Mouse (Mus musculus) neural tube, embryonic 11.5 days (tissue): ENCODE measurements around the gene Rnf5. TPM values are rescaled to one million over a fixed set of nuclear protein-coding genes. Genes with fewer than 3 reads are reported as not detected.
A peak's percentile ranks its signal among the peaks of the same experiment; 100 is the strongest.

ENCODE experiments used
- ATAC-seq: fragments of 200-750 bp; cut with Nextera tagmentation; 2 replicates; pipeline ENCODE4 v1.8.0; 2017; ENCODE audit warnings: moderate number of reproducible peaks, mild to moderate bottlenecking, moderate TSS enrichment, moderate library complexity; ENCODE audit not compliant: insufficient read depth, low FRiP score, low TSS enrichment
- DNase-seq: peaks from one replicate; pipeline ENCODE4 v3.0.0-alpha.2; 2015; ENCODE audit warnings: low spot score
- H3K27ac ChIP-seq: fragments of 300-500 bp; sonication (generic); 2 replicates; pipeline ENCODE4 v1.5.1; 2014; ENCODE audit warnings: low read depth, mild to moderate bottlenecking, low read length
- H3K27me3 ChIP-seq: fragments of 300-500 bp; sonication (generic); 2 replicates; pipeline ENCODE4 v1.6.1; 2014; ENCODE audit warnings: mild to moderate bottlenecking, low read length, mixed read lengths; ENCODE audit not compliant: control insufficient read depth, insufficient read depth
- H3K36me3 ChIP-seq: fragments of 300-500 bp; sonication (generic); 2 replicates; pipeline ENCODE4 v1.6.1; 2014; ENCODE audit warnings: mild to moderate bottlenecking, low read length, moderate library complexity, mixed read lengths; ENCODE audit not compliant: control insufficient read depth, insufficient read depth
- H3K4me1 ChIP-seq: fragments of 300-500 bp; sonication (generic); 2 replicates; pipeline ENCODE4 v1.6.1; 2014; ENCODE audit warnings: low read length, mixed read lengths; ENCODE audit not compliant: control insufficient read depth, insufficient read depth
- H3K4me2 ChIP-seq: fragments of 300-500 bp; sonication (generic); 2 replicates; pipeline ENCODE4 v1.6.1; 2014; ENCODE audit warnings: low read depth, mild to moderate bottlenecking, moderate library complexity
- H3K4me3 ChIP-seq: fragments of 300-500 bp; sonication (generic); 2 replicates; pipeline ENCODE4 v1.5.1; 2014; ENCODE audit warnings: low read depth, low read length
- H3K9ac ChIP-seq: fragments of 300-500 bp; sonication (generic); 2 replicates; pipeline ENCODE4 v1.6.1; 2014; ENCODE audit warnings: mild to moderate bottlenecking, low read length
- H3K9me3 ChIP-seq: fragments of 300-500 bp; sonication (generic); 2 replicates; pipeline ENCODE4 v1.6.1; 2016; ENCODE audit warnings: low read length; ENCODE audit not compliant: control insufficient read depth
- WGBS: fragments of 180-500 bp; shearing (Covaris S2); extraction: QIAGEN DNeasy Blood & Tissue Kit; methylation state at CpG from one replicate; pipeline ENCODE4 v1.1.7; 2014; 5-methylcytosine and 5-hydroxymethylcytosine counted together
- polyA plus RNA-seq: library from polyadenylated mRNA; unstranded; fragments of >200 nt; fragmentation: Nextera tagmentation; extraction: Ambion mirVana; gene quantifications from 2 replicates; pipeline ENCODE4 v1.2.1, GENCODE M21; 2014

Gene Rnf5
- polyA plus RNA-seq, 1 experiment from 2014 or later = 187 TPM

- H3K4me1 ChIP-seq = peaks cover 44% of the 10 kb centered on the region
- DNase-seq = peak; percentile 54
- peaks cover 5% of the 10 kb centered on the region; the same call in 1 of the 2 replicates for H3K36me3 ChIP-seq
- peak overlapping the region; percentile 98 for H3K27ac ChIP-seq
- H3K27me3 ChIP-seq = no peaks in the 10 kb centered on the region
- H3K4me3 ChIP-seq = peak overlapping the region; percentile 98
- no peaks in the 10 kb centered on the region for H3K9me3 ChIP-seq
- 1% methylated on average over 27 of the region's 32 CpGs for WGBS
- peak; percentile 32; the same call in 1 of the 2 replicates for ATAC-seq
- peak overlapping the region; percentile 97 for H3K9ac ChIP-seq
- H3K4me2 ChIP-seq = peak overlapping the region; percentile 97
Observed at GRCm38 (mm10) chr17:34592581-34593549, 10.6 kb downstream of the Rnf5 start.

- peak overlapping the region; percentile 98 for H3K27ac ChIP-seq
- H3K4me1 ChIP-seq = peaks cover 44% of the 10 kb centered on the region
- H3K4me2 ChIP-seq = peak overlapping the region; percentile 97
- H3K9ac ChIP-seq = peak overlapping the region; percentile 97
- peak overlapping the region; percentile 98 for H3K4me3 ChIP-seq
- WGBS = under 1% methylated on average over 17 of the region's 35 CpGs
- H3K9me3 ChIP-seq = no peaks in the 10 kb centered on the region
- peak; percentile 36 for ATAC-seq
- H3K27me3 ChIP-seq = no peaks in the 10 kb centered on the region
- H3K36me3 ChIP-seq = peaks cover 5% of the 10 kb centered on the region; the same call in 1 of the 2 replicates
- DNase-seq = peak; percentile 92
Observed at GRCm38 (mm10) chr17:34591994-34592375, 11.5 kb downstream of the Rnf5 start.

- Histone ChIP-seq H3K9me3 (no peaks in the 10 kb centered on the region), H3K4me2 (peak within 1 kb of the TSS; percentile 97), H3K36me3 (peaks cover 5% of the 10 kb centered on the region; the same call in 1 of the 2 replicates), H3K9ac (peak within 1 kb of the TSS; percentile 97), H3K27ac (peak within 1 kb of the TSS; percentile 98), H3K4me1 (peaks cover 46% of the 10 kb centered on the region), H3K27me3 (no peaks in the 10 kb centered on the region), H3K4me3 (peak within 1 kb of the TSS; percentile 98)
- peak; percentile 71 for DNase-seq
- WGBS = 3% methylated on average over 21 of the region's 21 CpGs
- peak; percentile 18 for ATAC-seq
Observed at GRCm38 (mm10) chr17:34591029-34591993, 12.2 kb downstream of the Rnf5 start, which contains the start of gene Pbx2. Gene Pbx2 (plus strand): TSS chr17:34591266.

- peak overlapping the region; percentile 97; the same call in 1 of the 2 replicates for H3K9ac ChIP-seq
- 69% methylated on average over 14 of the region's 15 CpGs for WGBS
- peak overlapping the region; percentile 98 for H3K27ac ChIP-seq
- no peak overlapping the region for H3K4me3 ChIP-seq
- H3K27me3 ChIP-seq = no peaks in the 10 kb centered on the region
- H3K4me2 ChIP-seq = peak overlapping the region; percentile 14; the same call in 1 of the 2 replicates
- ATAC-seq (no peak), DNase-seq (no peak)
- H3K4me1 ChIP-seq = peaks cover 47% of the 10 kb centered on the region
- H3K9me3 ChIP-seq = no peaks in the 10 kb centered on the region
- peaks cover 3% of the 10 kb centered on the region; the same call in 1 of the 2 replicates for H3K36me3 ChIP-seq
Observed at GRCm38 (mm10) chr17:34590154-34590987, 13.1 kb downstream of the Rnf5 start.

- Histone ChIP-seq H3K27ac (peak within 1 kb of the TSS; percentile 98), H3K9ac (no peak within 1 kb of the TSS), H3K4me3 (no peak within 1 kb of the TSS), H3K27me3 (no peaks in the 10 kb centered on the region), H3K4me2 (peak within 1 kb of the TSS; percentile 95; the same call in 1 of the 2 replicates), H3K4me1 (peaks cover 47% of the 10 kb centered on the region), H3K9me3 (no peaks in the 10 kb centered on the region), H3K36me3 (peaks cover under 1% of the 10 kb centered on the region; the same call in 1 of the 2 replicates)
- DNase-seq (no peak), ATAC-seq (no peak)
- 27% methylated on average over 7 of the region's 7 CpGs for WGBS
Observed at GRCm38 (mm10) chr17:34589681-34590101, 13.8 kb downstream of the Rnf5 start, which contains the start of gene Gpsm3. Gene Gpsm3 (plus strand): TSS chr17:34589806.

- ATAC-seq = no peak
- Histone ChIP-seq H3K36me3 (no peaks in the 10 kb centered on the region), H3K4me3 (no peak overlapping the region), H3K9ac (no peak overlapping the region), H3K27me3 (no peaks in the 10 kb centered on the region), H3K4me2 (no peak overlapping the region), H3K27ac (no peak overlapping the region), H3K4me1 (peaks cover 47% of the 10 kb centered on the region), H3K9me3 (no peaks in the 10 kb centered on the region)
- no peak for DNase-seq
- 53% methylated on average over 7 of the region's 7 CpGs for WGBS
Observed at GRCm38 (mm10) chr17:34589206-34589605, 14.3 kb downstream of the Rnf5 start.

- H3K36me3 ChIP-seq = no peaks in the 10 kb centered on the region
- peaks cover 42% of the 10 kb centered on the region for H3K4me1 ChIP-seq
- WGBS = 66% methylated on average over 3 of the region's 3 CpGs
- ATAC-seq = no peak
- no peak for DNase-seq
- peak overlapping the region; percentile 95; the same call in 1 of the 2 replicates for H3K4me2 ChIP-seq
- H3K9me3 ChIP-seq = no peaks in the 10 kb centered on the region
- H3K27ac ChIP-seq = no peak overlapping the region
- no peak overlapping the region for H3K9ac ChIP-seq
- no peaks in the 10 kb centered on the region for H3K27me3 ChIP-seq
- H3K4me3 ChIP-seq = no peak overlapping the region
Observed at GRCm38 (mm10) chr17:34588767-34589166, 14.7 kb downstream of the Rnf5 start.
